Mouse (Mus musculus) stomach, embryonic 14.5 days (tissue): ENCODE data around the gene Fcf1. TPM values are rescaled to one million over a fixed set of nuclear protein-coding genes. Genes with fewer than 3 reads are reported as not detected.

ENCODE experiments used
- ATAC-seq: fragments of 200-750 bp; cut with Nextera tagmentation; 2 replicates; pipeline ENCODE4 v1.8.0; 2017; ENCODE audit warnings: low read depth, moderate TSS enrichment; ENCODE audit not compliant: insufficient number of reproducible peaks, insufficient read depth, low FRiP score
- H3K27ac ChIP-seq: fragments of 300-500 bp; sonication (generic); 2 replicates; pipeline ENCODE4 v1.5.1; 2014; ENCODE audit warnings: mild to moderate bottlenecking, low read length, moderate library complexity, mixed read lengths
- H3K27me3 ChIP-seq: fragments of 300-500 bp; sonication (generic); 2 replicates; pipeline ENCODE4 v1.6.1; 2014; ENCODE audit warnings: low read length, control low read depth, mixed read lengths; ENCODE audit not compliant: control insufficient read depth, insufficient read depth
- H3K36me3 ChIP-seq: fragments of 300-500 bp; sonication (generic); 2 replicates; pipeline ENCODE4 v1.6.1; 2014; ENCODE audit warnings: mild to moderate bottlenecking, control low read depth, low read length, moderate library complexity, mixed read lengths; ENCODE audit not compliant: control insufficient read depth, insufficient read depth
- H3K4me1 ChIP-seq: fragments of 300-500 bp; sonication (generic); 2 replicates; pipeline ENCODE4 v1.6.1; 2014; ENCODE audit warnings: low read length, control low read depth, mixed read lengths; ENCODE audit not compliant: control insufficient read depth, insufficient read depth
- H3K4me2 ChIP-seq: fragments of 300-500 bp; sonication (generic); replicated peaks from 2 replicates; pipeline ENCODE4 v1.6.1; 2014; ENCODE audit warnings: low read depth, low read length, control low read depth
- H3K4me3 ChIP-seq: fragments of 300-500 bp; sonication (generic); 2 replicates; pipeline ENCODE4 v1.5.1; 2014; ENCODE audit warnings: low read depth, low read length, control low read depth
- H3K9ac ChIP-seq: fragments of 300-500 bp; sonication (generic); replicated peaks from 2 replicates; pipeline ENCODE4 v1.6.1; 2014; ENCODE audit warnings: low read depth, mild to moderate bottlenecking, control low read depth, low read length, moderate library complexity, mixed read lengths
- H3K9me3 ChIP-seq: fragments of 300-500 bp; sonication (generic); 2 replicates; pipeline ENCODE4 v1.6.1; 2016; ENCODE audit warnings: low read depth, low read length, control low read depth; ENCODE audit not compliant: control insufficient read depth
- WGBS: fragments of 180-500 bp; shearing (Covaris S2); extraction: QIAGEN DNeasy Blood & Tissue Kit; methylation state at CpG from one replicate; pipeline ENCODE4 v1.1.7; 2014; 5-methylcytosine and 5-hydroxymethylcytosine counted together
- polyA plus RNA-seq: library from polyadenylated mRNA; unstranded; fragments of >200 nt; fragmentation: Nextera tagmentation; extraction: Ambion mirVana; gene quantifications from 2 replicates; pipeline ENCODE4 v1.2.1, GENCODE M21; 2014

Fcf1 gene
- polyA plus RNA-seq, 1 experiment from 2014 or later, result 145 TPM

DNA sequence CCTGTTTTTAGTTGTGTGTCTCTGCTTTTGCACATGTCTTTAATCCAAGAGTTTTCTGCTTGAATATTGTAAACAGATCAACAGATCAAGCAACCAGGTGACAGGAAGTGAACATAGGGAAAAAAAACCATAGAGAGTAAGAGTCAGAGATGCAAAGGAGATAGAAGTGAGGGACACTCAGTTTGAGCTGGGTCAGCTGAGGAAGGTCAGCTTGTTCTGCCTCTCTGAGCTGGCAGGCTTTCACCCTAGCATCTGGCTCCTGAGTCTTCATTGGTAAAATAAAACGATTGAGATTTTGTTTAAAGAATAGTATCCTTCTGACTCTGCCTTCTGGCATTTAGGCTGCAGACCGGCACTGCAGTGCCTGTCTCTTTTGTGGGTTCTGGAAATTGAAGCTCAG is 39.8 kb downstream of the Fcf1 start:
- Histone ChIP-seq H3K9me3 (no peaks in the 10 kb centered on the region), H3K27ac (no peak overlapping the region), H3K4me1 (no peaks in the 10 kb centered on the region), H3K36me3 (peaks cover 28% of the 10 kb centered on the region), H3K4me2 (no peak overlapping the region), H3K4me3 (no peak overlapping the region), H3K27me3 (no peaks in the 10 kb centered on the region), H3K9ac (no peak overlapping the region)
- no peak for ATAC-seq
- 80% methylated on average over 2 of the region's 2 CpGs for WGBS

DNA sequence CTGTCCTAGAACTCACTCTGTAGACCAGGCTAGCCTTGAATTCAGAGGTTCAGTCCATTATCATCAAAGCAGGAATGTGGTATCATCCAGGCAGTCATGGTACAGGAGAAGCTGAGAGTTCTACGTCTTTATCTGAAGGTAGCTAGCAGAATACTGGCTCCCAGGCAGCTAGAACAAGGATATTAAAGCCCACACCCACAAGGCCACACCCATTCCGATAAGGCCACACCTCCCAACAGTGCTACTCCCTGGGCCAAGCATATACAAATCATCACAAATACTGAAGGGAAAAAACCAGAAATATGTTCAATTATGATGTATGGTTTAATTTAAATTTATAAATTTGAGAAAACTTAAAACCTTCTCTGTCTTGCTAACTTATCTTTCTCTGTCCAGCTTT is 41.5 kb downstream of the Fcf1 start:
- no peaks in the 10 kb centered on the region for H3K9me3 ChIP-seq
- no peak overlapping the region for H3K4me3 ChIP-seq
- H3K27ac ChIP-seq, result no peak overlapping the region
- 83% methylated on average over 2 of the region's 2 CpGs for WGBS
- H3K9ac ChIP-seq, result no peak overlapping the region
- H3K4me2 ChIP-seq, result no peak overlapping the region
- no peaks in the 10 kb centered on the region for H3K27me3 ChIP-seq
- ATAC-seq, result no peak
- no peaks in the 10 kb centered on the region for H3K4me1 ChIP-seq
- peaks cover 36% of the 10 kb centered on the region for H3K36me3 ChIP-seq

DNA sequence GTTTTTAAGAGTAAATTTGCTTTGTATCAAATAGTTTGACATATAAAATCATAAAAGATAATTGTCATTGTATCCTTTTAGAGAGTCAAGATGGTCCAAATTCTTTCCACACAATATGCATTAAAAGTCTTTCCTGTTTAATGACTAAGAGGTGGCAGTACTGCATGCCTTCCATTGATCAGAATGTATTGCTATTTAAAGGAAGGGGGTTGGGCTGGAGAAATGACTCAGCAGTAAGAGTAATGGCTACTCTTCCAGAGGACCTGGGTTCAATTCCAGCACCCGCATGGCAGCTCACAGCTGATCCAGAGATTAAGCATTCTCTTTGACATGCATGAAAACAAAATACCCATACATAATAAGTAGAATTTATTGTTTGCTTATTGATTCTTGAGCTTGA is 51.4 kb downstream of the Fcf1 start:
- H3K9ac ChIP-seq, result no peak overlapping the region
- no peaks in the 10 kb centered on the region for H3K9me3 ChIP-seq
- WGBS, result 97% methylated on average over 1 of the region's 1 CpGs
- H3K4me2 ChIP-seq, result no peak overlapping the region
- no peak overlapping the region for H3K27ac ChIP-seq
- no peak overlapping the region for H3K4me3 ChIP-seq
- no peaks in the 10 kb centered on the region for H3K4me1 ChIP-seq
- no peaks in the 10 kb centered on the region for H3K27me3 ChIP-seq
- peaks cover 3% of the 10 kb centered on the region; the same call in 1 of the 2 replicates for H3K36me3 ChIP-seq
- no peak for ATAC-seq

GRCm38 (mm10) chr12:85032710-85033109 is 62.0 kb downstream of the Fcf1 start:
- no peak overlapping the region for H3K4me3 ChIP-seq
- H3K27me3 ChIP-seq, result no peaks in the 10 kb centered on the region
- no peak overlapping the region for H3K9ac ChIP-seq
- 97% methylated on average over 2 of the region's 2 CpGs for WGBS
- peaks cover 31% of the 10 kb centered on the region for H3K36me3 ChIP-seq
- H3K27ac ChIP-seq, result no peak overlapping the region
- H3K4me2 ChIP-seq, result no peak overlapping the region
- ATAC-seq, result no peak
- H3K4me1 ChIP-seq, result no peaks in the 10 kb centered on the region
- H3K9me3 ChIP-seq, result no peaks in the 10 kb centered on the region

Other genes starting within 250 kb of the Fcf1 start
- 66.2 and 66.6 TPM in 2 replicates for gene Npc2, start 197.7 kb upstream of the Fcf1 start, polyA plus RNA-seq
- gene Isca2, start 197.6 kb upstream of the Fcf1 start, polyA plus RNA-seq, result 122 and 137 TPM in 2 replicates
- 0.36 and 0.45 TPM in 2 replicates for gene Ltbp2, start 94.4 kb upstream of the Fcf1 start, polyA plus RNA-seq
- 15.1 and 15.3 TPM in 2 replicates for gene Arel1, start within 50 bp of the Fcf1 start, polyA plus RNA-seq
- gene Ylpm1, start 25.4 kb downstream of the Fcf1 start, polyA plus RNA-seq, result 50.8 and 54.5 TPM in 2 replicates
- 4.4 and 5.3 TPM in 2 replicates for gene Prox2, start 139.9 kb downstream of the Fcf1 start, polyA plus RNA-seq
- 99.1 and 102 TPM in 2 replicates for gene Dlst, start 139.9 kb downstream of the Fcf1 start, polyA plus RNA-seq
- 1.5 and 1.8 TPM in 2 replicates for gene Rps6kl1, start 180.4 kb downstream of the Fcf1 start, polyA plus RNA-seq
- gene Pgf, start 206.9 kb downstream of the Fcf1 start, polyA plus RNA-seq, result 18.2 and 21.8 TPM in 2 replicates
- 81.1 and 82.5 TPM in 2 replicates for gene Eif2b2, start 248.6 kb downstream of the Fcf1 start, polyA plus RNA-seq